28 mouse cellular contexts compared by ENCODE assay signal in genomic region chr9:96797311-96797710, GRCm38 (mm10). TPM values are rescaled to one million over a fixed set of nuclear protein-coding genes. Genes with fewer than 3 reads are reported as not detected.
DNase-seq lines count a peak whose midpoint lies in the region; ATAC-seq and TF ChIP-seq lines count a peak whose summit lies in the region.
"Had no signal": no experiment of that assay in that cellular context is flagged by ENCODE, and none has a peak within 500 bp of the region (broad histone marks: within the 10 kb centered on the region; RNA-seq: fewer than 3 reads in every experiment).

No protein-coding gene starts in this region.

- peak; percentile 4 for DNase-seq in heart, adult 11 months
- DNase-seq in liver, adult 2 months (ENCODE audit: extremely low read depth, low read depth, low spot score), result peak; percentile 50
- DNase-seq in lung, postnatal 36 days, result peak; percentile 16
- DNase-seq in lung, postnatal 0 days (ENCODE audit: low spot score), result no peak
- DNase-seq in stomach, postnatal 0 days (ENCODE audit: low spot score), result peak; percentile 58
- DNase-seq in limb, embryonic 10.5 days (ENCODE audit: low spot score), result no peak
- DNase-seq: adrenal gland, adult 8-10 months; adrenal gland, postnatal 25 days; cerebellum, adult 11-12 months; cerebellum, adult 8-10 months; cerebellum, postnatal 10 days; cerebellum, postnatal 36 days; embryo, embryonic 11 days; gastrocnemius, postnatal 25 days; heart, postnatal 10 days; heart, postnatal 36 days had no signal

- H3K9me3 ChIP-seq in heart, embryonic 11.5 days (replicated peaks; ENCODE audit: control insufficient read depth, low read length), result no peaks in the 10 kb centered on the region
- no peaks in the 10 kb centered on the region for H3K9me3 ChIP-seq in liver, embryonic 12.5 days (replicated peaks)
- no peaks in the 10 kb centered on the region for H3K9me3 ChIP-seq in lung, postnatal 0 days (ENCODE audit: low read length)
- H3K9me3 ChIP-seq in stomach, postnatal 0 days (ENCODE audit: control insufficient read depth, low read length), result no peaks in the 10 kb centered on the region
- H3K9me3 ChIP-seq in limb, embryonic 10.5 days (replicated peaks), result no peaks in the 10 kb centered on the region
- H3K9me3 ChIP-seq: embryonic facial prominence, embryonic 10.5 days; embryonic facial prominence, embryonic 13.5 days; forebrain, embryonic 12.5 days; forebrain, embryonic 15.5 days; heart, embryonic 12.5 days; heart, embryonic 15.5 days; hindbrain, embryonic 10.5 days; hindbrain, embryonic 13.5 days had no signal

- no peak for TF ChIP-seq CTCF in liver, adult 2 months (IDR thresholded peaks at IDR 0.05; ENCODE audit: low read depth, low read length)
- TF ChIP-seq CTCF in lung, postnatal 0 days (IDR thresholded peaks at IDR 0.05), result no peak
- TF ChIP-seq CTCF in stomach, postnatal 0 days (IDR thresholded peaks at IDR 0.05; ENCODE audit: low read depth), result no peak

- H3K79me2 ChIP-seq in liver, adult 2 months (ENCODE audit: control insufficient read depth, insufficient read depth, low read length), result no peaks in the 10 kb centered on the region

- no peak overlapping the region for H3K27ac ChIP-seq in heart, embryonic 11.5 days (ENCODE audit: low read depth, low read length)
- no peak overlapping the region for H3K27ac ChIP-seq in liver, adult 2 months (replicated peaks; ENCODE audit: insufficient read depth, low read depth, low read length)
- no peak overlapping the region for H3K27ac ChIP-seq in liver, embryonic 12.5 days
- no peak overlapping the region for H3K27ac ChIP-seq in lung, postnatal 0 days (ENCODE audit: low read length)
- no peak overlapping the region for H3K27ac ChIP-seq in stomach, postnatal 0 days (replicated peaks)
- H3K27ac ChIP-seq in limb, embryonic 10.5 days, result no peak overlapping the region
- H3K27ac ChIP-seq: embryonic facial prominence, embryonic 10.5 days; embryonic facial prominence, embryonic 13.5 days; forebrain, embryonic 12.5 days; forebrain, embryonic 15.5 days; heart, embryonic 15.5 days; hindbrain, embryonic 10.5 days; hindbrain, embryonic 13.5 days had no signal

- no peaks in the 10 kb centered on the region for H3K36me3 ChIP-seq in heart, embryonic 11.5 days (ENCODE audit: control insufficient read depth, insufficient read depth, low read length)
- no peaks in the 10 kb centered on the region for H3K36me3 ChIP-seq in liver, adult 2 months (ENCODE audit: control insufficient read depth, insufficient read depth, low read length)
- no peaks in the 10 kb centered on the region for H3K36me3 ChIP-seq in liver, embryonic 12.5 days
- H3K36me3 ChIP-seq in lung, postnatal 0 days (ENCODE audit: insufficient read depth, low read length), result no peaks in the 10 kb centered on the region
- no peaks in the 10 kb centered on the region for H3K36me3 ChIP-seq in stomach, postnatal 0 days (ENCODE audit: control insufficient read depth, insufficient read depth, low read length)
- H3K36me3 ChIP-seq in limb, embryonic 10.5 days, result no peaks in the 10 kb centered on the region
- H3K36me3 ChIP-seq: embryonic facial prominence, embryonic 10.5 days; embryonic facial prominence, embryonic 13.5 days; forebrain, embryonic 12.5 days; forebrain, embryonic 15.5 days; heart, embryonic 12.5 days; heart, embryonic 15.5 days; hindbrain, embryonic 10.5 days; hindbrain, embryonic 13.5 days had no signal

- whole genome bisulfite sequencing in heart, embryonic 11.5 days (ENCODE audit: insufficient replicate concordance), result 92% methylated on average over 3 of the region's 3 CpGs
- WGBS in liver, adult 2 months, result 56% methylated on average over 3 of the region's 3 CpGs
- WGBS in liver, embryonic 12.5 days (ENCODE audit: insufficient replicate concordance), result 82% methylated on average over 3 of the region's 3 CpGs
- WGBS in lung, postnatal 0 days, result 61% methylated on average over 3 of the region's 3 CpGs
- 71% methylated on average over 3 of the region's 3 CpGs for WGBS in stomach, postnatal 0 days
- 97% methylated on average over 3 of the region's 3 CpGs for WGBS in limb, embryonic 10.5 days

- no peak overlapping the region for H3K4me3 ChIP-seq in heart, embryonic 11.5 days (ENCODE audit: low read depth, low read length)
- H3K4me3 ChIP-seq in liver, adult 2 months (ENCODE audit: insufficient read depth, low read depth, low read length), result no peak overlapping the region
- H3K4me3 ChIP-seq in liver, embryonic 12.5 days, result no peak overlapping the region
- no peak overlapping the region for H3K4me3 ChIP-seq in lung, postnatal 0 days (ENCODE audit: low read depth, low read length)
- no peak overlapping the region for H3K4me3 ChIP-seq in stomach, postnatal 0 days (ENCODE audit: low read depth, low read length)
- H3K4me3 ChIP-seq in limb, embryonic 10.5 days, result no peak overlapping the region
- H3K4me3 ChIP-seq: embryonic facial prominence, embryonic 10.5 days; embryonic facial prominence, embryonic 13.5 days; erythroblast, embryonic 14.5 days; forebrain, embryonic 12.5 days; forebrain, embryonic 15.5 days; heart, embryonic 12.5 days; heart, embryonic 15.5 days; hindbrain, embryonic 10.5 days; hindbrain, embryonic 13.5 days had no signal

- ATAC-seq in heart, embryonic 11.5 days (replicated peaks; ENCODE audit: insufficient number of reproducible peaks, low FRiP score, low TSS enrichment), result no peak
- ATAC-seq in liver, embryonic 12.5 days, result no peak
- no peak for ATAC-seq in lung, postnatal 0 days
- ATAC-seq in stomach, postnatal 0 days (ENCODE audit: low FRiP score, low TSS enrichment), result 0 out of 2 replicates have a peak, but pooled peaks have one; percentile 35
- ATAC-seq: activated CD4-positive, CD25-positive, alpha-beta regulatory T cell, adult 4 months; forebrain, embryonic 15.5 days had no signal

- no peak overlapping the region for H3K9ac ChIP-seq in heart, embryonic 11.5 days (ENCODE audit: low read depth, low read length)
- no peak overlapping the region for H3K9ac ChIP-seq in liver, adult 2 months (ENCODE audit: low read depth, low read length)
- H3K9ac ChIP-seq in liver, embryonic 12.5 days, result no peak overlapping the region
- no peak overlapping the region for H3K9ac ChIP-seq in lung, postnatal 0 days (replicated peaks; ENCODE audit: low read depth)
- H3K9ac ChIP-seq in stomach, postnatal 0 days (ENCODE audit: low read length), result no peak overlapping the region
- H3K9ac ChIP-seq: embryonic facial prominence, embryonic 13.5 days; forebrain, embryonic 12.5 days; forebrain, embryonic 15.5 days; heart, embryonic 12.5 days; heart, embryonic 15.5 days; hindbrain, embryonic 13.5 days had no signal

- H3K4me1 ChIP-seq in heart, embryonic 11.5 days (ENCODE audit: control insufficient read depth, insufficient read depth, low read length), result no peaks in the 10 kb centered on the region; the same call in 1 of the 2 replicates
- no peaks in the 10 kb centered on the region for H3K4me1 ChIP-seq in liver, adult 2 months (ENCODE audit: control insufficient read depth, insufficient read depth, low read length)
- H3K4me1 ChIP-seq in liver, embryonic 12.5 days, result peaks cover 9% of the 10 kb centered on the region; the same call in 1 of the 2 replicates
- 0 out of 2 replicates have a peak, but pooled peaks cover 3% of the 10 kb centered on the region for H3K4me1 ChIP-seq in lung, postnatal 0 days (ENCODE audit: insufficient read depth, low read depth, low read length)
- H3K4me1 ChIP-seq in stomach, postnatal 0 days (replicated peaks; ENCODE audit: control insufficient read depth, insufficient read depth), result no peaks in the 10 kb centered on the region
- H3K4me1 ChIP-seq in limb, embryonic 10.5 days, result peaks cover 18% of the 10 kb centered on the region

- TF ChIP-seq EP300 in lung, postnatal 0 days (IDR thresholded peaks at IDR 0.05), result no peak
- TF ChIP-seq EP300 in stomach, postnatal 0 days (optimal IDR thresholded peaks at IDR 0.05), result no peak

- no peaks in the 10 kb centered on the region for H3K27me3 ChIP-seq in heart, embryonic 11.5 days (ENCODE audit: control insufficient read depth, insufficient read depth, low read length)
- H3K27me3 ChIP-seq in liver, adult 2 months (ENCODE audit: control insufficient read depth, insufficient read depth, low read length), result peaks cover 5% of the 10 kb centered on the region; the same call in 1 of the 2 replicates
- H3K27me3 ChIP-seq in liver, embryonic 12.5 days (replicated peaks), result no peaks in the 10 kb centered on the region
- H3K27me3 ChIP-seq in lung, postnatal 0 days (replicated peaks; ENCODE audit: insufficient read depth, low read length), result no peaks in the 10 kb centered on the region
- no peaks in the 10 kb centered on the region for H3K27me3 ChIP-seq in stomach, postnatal 0 days (ENCODE audit: control insufficient read depth, insufficient read depth, low read length)
- no peaks in the 10 kb centered on the region for H3K27me3 ChIP-seq in limb, embryonic 10.5 days (ENCODE audit: low read depth, poor library complexity, severe bottlenecking)
- H3K27me3 ChIP-seq: embryonic facial prominence, embryonic 13.5 days; forebrain, embryonic 12.5 days; forebrain, embryonic 15.5 days; heart, embryonic 12.5 days; heart, embryonic 15.5 days; hindbrain, embryonic 13.5 days had no signal

- TF ChIP-seq POLR2A in liver, adult 2 months (IDR thresholded peaks at IDR 0.05; ENCODE audit: extremely low read depth, insufficient read depth, low read length), result no peak

- no peak overlapping the region for H3K4me2 ChIP-seq in heart, embryonic 11.5 days
- no peak overlapping the region for H3K4me2 ChIP-seq in liver, embryonic 12.5 days
- H3K4me2 ChIP-seq in lung, postnatal 0 days (replicated peaks; ENCODE audit: low read depth, low read length), result no peak overlapping the region
- H3K4me2 ChIP-seq in stomach, postnatal 0 days (replicated peaks; ENCODE audit: low read depth), result no peak overlapping the region
- H3K4me2 ChIP-seq: embryonic facial prominence, embryonic 13.5 days; forebrain, embryonic 12.5 days; forebrain, embryonic 15.5 days; heart, embryonic 12.5 days; heart, embryonic 15.5 days; hindbrain, embryonic 13.5 days had no signal

RNA-seq across cellular contexts. Expression of gene Zbtb38, which starts 44.7 kb away (rescaled TPM):
- polyA plus RNA-seq in heart, embryonic 11.5 days (2014; fragmentation: Nextera tagmentation; extraction: Ambion mirVana), result 22.7 and 24.7 TPM in 2 replicates
- total RNA-seq in liver, adult 2 months (2014; rRNA removed), result 12.4 and 13.6 TPM in 2 replicates
- 2.9 and 3.6 TPM in 2 replicates for polyA plus RNA-seq in liver, adult 2 months (2012; rRNA removed)
- 6.8 and 7.0 TPM in 2 replicates for polyA plus RNA-seq in liver, embryonic 12.5 days (2016; fragmentation: Nextera tagmentation; extraction: Ambion mirVana)
- polyA plus RNA-seq in lung, postnatal 0 days (2015; fragmentation: Nextera tagmentation; extraction: Ambion mirVana), result 31.8 and 32.5 TPM in 2 replicates
- polyA plus RNA-seq in stomach, postnatal 0 days (2015; fragmentation: Nextera tagmentation; extraction: Ambion mirVana), result 13.9 and 15.3 TPM in 2 replicates
- polyA plus RNA-seq in limb, embryonic 10.5 days (2016; fragmentation: Nextera tagmentation; extraction: Ambion mirVana), result 6.4 and 8.1 TPM in 2 replicates

Comparison
In these comparisons a context has a peak if more than half of its experiments do, and no peak if none do; other contexts are left out.
1. DNase-seq: peak in heart, adult 11 months (single experiment), liver, adult 2 months (single experiment), lung, postnatal 36 days (single experiment) and stomach, postnatal 0 days (single experiment); none in lung, postnatal 0 days (single experiment) and limb, embryonic 10.5 days (single experiment).